Mouse (Mus musculus) ES-E14 (cell line): ENCODE data around the gene Rap1gap.

Experiments used
- CHD2 ChIP-seq: IDR thresholded peaks from 2 replicates; pipeline ENCODE4 v1.6.1; 2014; ENCODE audit warnings: mild to moderate bottlenecking, low read depth, low read length, inconsistent platforms
- HCFC1 ChIP-seq: IDR thresholded peaks from 2 replicates; pipeline ENCODE4 v1.6.1; 2012; ENCODE audit warnings: low read length, inconsistent platforms, borderline replicate concordance; ENCODE audit not compliant: insufficient read depth
- MAFK ChIP-seq: IDR thresholded peaks from 2 replicates; pipeline ENCODE4 v1.6.1; 2014; ENCODE audit warnings: mild to moderate bottlenecking, low read depth, low read length, inconsistent platforms; ENCODE audit not compliant: insufficient read depth
- ZC3H11A ChIP-seq: IDR thresholded peaks from 2 replicates; pipeline ENCODE4 v1.6.1; 2012; ENCODE audit warnings: low read depth, mild to moderate bottlenecking, inconsistent platforms, low read length, borderline replicate concordance
- ZNF384 ChIP-seq: IDR thresholded peaks from 2 replicates; pipeline ENCODE4 v1.6.1; 2012; ENCODE audit warnings: low read depth, low read length, inconsistent platforms

GRCm38 (mm10) chr4:137677906-137678305, 13.4 kb downstream of the Rap1gap start:
- TF ChIP-seq CHD2, result no peak
- TF ChIP-seq ZC3H11A, result no peak
- TF ChIP-seq HCFC1, result no peak
- TF ChIP-seq MAFK, result no peak
- TF ChIP-seq ZNF384, result no peak
